Mouse (Mus musculus) hindbrain, embryonic 15.5 days (tissue): ENCODE data around the gene Tespa1. TPM values are rescaled to one million over a fixed set of nuclear protein-coding genes. Genes with fewer than 3 reads are reported as not detected.
A peak's percentile ranks its signal among the peaks of the same experiment; 100 is the strongest.
"Not testable (repeated sequence)": the region's sequence is repeated elsewhere in the genome, so short reads cannot be mapped to it uniquely, and the experiment has no call there.

Experiments used
- ATAC-seq: fragments of 200-750 bp; cut with Nextera tagmentation; 2 replicates; pipeline ENCODE4 v1.8.0; 2017; ENCODE audit warnings: low read depth, moderate number of reproducible peaks, moderate TSS enrichment; ENCODE audit not compliant: low FRiP score
- H3K27ac ChIP-seq: fragments of 300-500 bp; sonication (generic); replicated peaks from 2 replicates; pipeline ENCODE4 v1.5.1; 2015; ENCODE audit warnings: mild to moderate bottlenecking, inconsistent platforms
- H3K27me3 ChIP-seq: fragments of 300-500 bp; sonication (generic); 2 replicates; pipeline ENCODE4 v1.6.1; 2015; ENCODE audit warnings: control low read depth, inconsistent platforms
- H3K36me3 ChIP-seq: fragments of 300-500 bp; sonication (generic); 2 replicates; pipeline ENCODE4 v1.6.1; 2015; ENCODE audit warnings: control low read depth, inconsistent platforms
- H3K4me1 ChIP-seq: fragments of 300-500 bp; sonication (generic); replicated peaks from 2 replicates; pipeline ENCODE4 v1.6.1; 2015; ENCODE audit warnings: control low read depth, inconsistent platforms
- H3K4me2 ChIP-seq: fragments of 300-500 bp; sonication (generic); 2 replicates; pipeline ENCODE4 v1.6.1; 2015; ENCODE audit warnings: moderate library complexity, mild to moderate bottlenecking, inconsistent platforms
- H3K4me3 ChIP-seq: fragments of 300-500 bp; sonication (generic); 2 replicates; pipeline ENCODE4 v1.5.1; 2015; ENCODE audit warnings: mild to moderate bottlenecking, inconsistent platforms
- H3K9ac ChIP-seq: fragments of 300-500 bp; sonication (generic); 2 replicates; pipeline ENCODE4 v1.6.1; 2015; ENCODE audit warnings: inconsistent platforms
- H3K9me3 ChIP-seq: fragments of 300-500 bp; sonication (generic); 2 replicates; pipeline ENCODE4 v1.6.1; 2016; ENCODE audit warnings: control low read depth, inconsistent platforms
- WGBS: fragments of 180-500 bp; shearing (Covaris S2); methylation state at CpG from one replicate; pipeline ENCODE4 v1.1.7; 2015; 5-methylcytosine and 5-hydroxymethylcytosine counted together
- polyA plus RNA-seq: library from polyadenylated mRNA; unstranded; fragments of >200 nt; fragmentation: Nextera tagmentation; extraction: Ambion mirVana; gene quantifications from 2 replicates; pipeline ENCODE4 v1.2.1, GENCODE M21; 2015

The Tespa1 gene
- polyA plus RNA-seq, 1 experiment from 2014 or later, result 0.09 TPM

GRCm38 (mm10) chr10:130368384-130368783 lies 45.7 kb downstream of the Tespa1 start:
- Histone ChIP-seq H3K27me3 (no peaks in the 10 kb centered on the region), H3K4me1 (no peaks in the 10 kb centered on the region), H3K27ac (no peak overlapping the region), H3K36me3 (no peaks in the 10 kb centered on the region), H3K9me3 (no peaks in the 10 kb centered on the region), H3K4me2 (no peak overlapping the region), H3K9ac (no peak overlapping the region), H3K4me3 (no peak overlapping the region)
- no peak for ATAC-seq

GRCm38 (mm10) chr10:130370005-130370682 lies 47.5 kb downstream of the Tespa1 start:
- no peak overlapping the region for H3K27ac ChIP-seq
- no peak for ATAC-seq
- H3K4me3 ChIP-seq, result no peak overlapping the region
- H3K27me3 ChIP-seq, result no peaks in the 10 kb centered on the region
- H3K9me3 ChIP-seq, result no peaks in the 10 kb centered on the region
- no peak overlapping the region for H3K4me2 ChIP-seq
- 96% methylated on average over 2 of the region's 2 CpGs for WGBS
- H3K4me1 ChIP-seq, result no peaks in the 10 kb centered on the region
- H3K36me3 ChIP-seq, result no peaks in the 10 kb centered on the region
- no peak overlapping the region for H3K9ac ChIP-seq

GRCm38 (mm10) chr10:130371644-130372043 lies 49.0 kb downstream of the Tespa1 start:
- Histone ChIP-seq H3K4me2 (no peak overlapping the region), H3K4me1 (no peaks in the 10 kb centered on the region), H3K9me3 (no peaks in the 10 kb centered on the region), H3K36me3 (no peaks in the 10 kb centered on the region), H3K27ac (no peak overlapping the region), H3K9ac (no peak overlapping the region), H3K4me3 (no peak overlapping the region), H3K27me3 (no peaks in the 10 kb centered on the region)
- WGBS, result 70% methylated on average over 1 of the region's 1 CpGs
- no peak for ATAC-seq

- ATAC-seq, result no peak
- no peaks in the 10 kb centered on the region for H3K27me3 ChIP-seq
- no peaks in the 10 kb centered on the region for H3K4me1 ChIP-seq
- no peaks in the 10 kb centered on the region for H3K36me3 ChIP-seq
- no peaks in the 10 kb centered on the region for H3K9me3 ChIP-seq
- WGBS, result 80% methylated on average over 2 of the region's 2 CpGs
- H3K4me2 ChIP-seq, result no peak overlapping the region
- no peak overlapping the region for H3K9ac ChIP-seq
- no peak overlapping the region for H3K27ac ChIP-seq
- H3K4me3 ChIP-seq, result no peak overlapping the region
These were observed 50.0 kb downstream of the Tespa1 start for GRCm38 (mm10) chr10:130372491-130373173.

GRCm38 (mm10) chr10:130375145-130375544 lies 52.5 kb downstream of the Tespa1 start:
- no peak overlapping the region for H3K4me3 ChIP-seq
- H3K4me1 ChIP-seq, result no peaks in the 10 kb centered on the region
- no peak overlapping the region for H3K4me2 ChIP-seq
- no peaks in the 10 kb centered on the region for H3K9me3 ChIP-seq
- 88% methylated on average over 2 of the region's 2 CpGs for WGBS
- H3K27ac ChIP-seq, result no peak overlapping the region
- no peak for ATAC-seq
- no peaks in the 10 kb centered on the region for H3K36me3 ChIP-seq
- no peaks in the 10 kb centered on the region for H3K27me3 ChIP-seq
- no peak overlapping the region for H3K9ac ChIP-seq

GRCm38 (mm10) chr10:130394232-130394631 lies 71.6 kb downstream of the Tespa1 start, which contains the start of gene Vmn2r84:
Gene Vmn2r84, minus strand, starts transcription at chr10:130394332.
- ATAC-seq, result no peak
- H3K4me3 ChIP-seq, result no peak within 1 kb of the TSS
- H3K27me3 ChIP-seq, result no peaks in the 10 kb centered on the region
- H3K9ac ChIP-seq, result no peak within 1 kb of the TSS
- no peak within 1 kb of the TSS for H3K27ac ChIP-seq
- no peaks in the 10 kb centered on the region for H3K9me3 ChIP-seq
- no peaks in the 10 kb centered on the region for H3K36me3 ChIP-seq
- H3K4me2 ChIP-seq, result no peak within 1 kb of the TSS
- no peaks in the 10 kb centered on the region for H3K4me1 ChIP-seq

GRCm38 (mm10) chr10:130412167-130412698 lies 89.6 kb downstream of the Tespa1 start:
- H3K27me3 ChIP-seq, H3K9ac ChIP-seq, H3K36me3 ChIP-seq, H3K4me3 ChIP-seq, H3K9me3 ChIP-seq, H3K4me2 ChIP-seq, H3K4me1 ChIP-seq, H3K27ac ChIP-seq: not testable (repeated sequence)
- 71% methylated on average over 34 of the region's 35 CpGs for WGBS
- 0 out of 2 replicates have a peak, but pooled peaks have one; percentile 51 for ATAC-seq

Other genes with a start within 250 kb of the Tespa1 start
- gene Olfr823, start 207.5 kb upstream of the Tespa1 start, polyA plus RNA-seq, result not detected in 2 replicates
- gene Olfr824, start 192.9 kb upstream of the Tespa1 start, polyA plus RNA-seq, result not detected in 2 replicates
- gene Olfr825, start 156.1 kb upstream of the Tespa1 start, polyA plus RNA-seq, result not detected in 2 replicates
- gene Olfr826, start 138.7 kb upstream of the Tespa1 start, polyA plus RNA-seq, result not detected in 2 replicates
- not detected in 2 replicates for gene Olfr827, start 108.5 kb upstream of the Tespa1 start, polyA plus RNA-seq
- 1.3 and 8.0 TPM in 2 replicates for gene Neurod4, start 42.6 kb upstream of the Tespa1 start, polyA plus RNA-seq
- gene Vmn2r84, start 71.5 kb downstream of the Tespa1 start, polyA plus RNA-seq, result 0.03 and 0.04 TPM in 2 replicates
- not detected in 2 replicates for gene Vmn2r85, start 106.8 kb downstream of the Tespa1 start, polyA plus RNA-seq
- 0.04 and 0.06 TPM in 2 replicates for gene Vmn2r86, start 133.2 kb downstream of the Tespa1 start, polyA plus RNA-seq
- 0.18 and 0.21 TPM in 2 replicates for gene Vmn2r87, start 174.5 kb downstream of the Tespa1 start, polyA plus RNA-seq